Mouse (Mus musculus) forebrain, embryonic 14.5 days (tissue): ENCODE data around the gene Scgb1b19. TPM values are rescaled to one million over a fixed set of nuclear protein-coding genes. Genes with fewer than 3 reads are reported as not detected.
"Not testable (repeated sequence)": the region's sequence is repeated elsewhere in the genome, so short reads cannot be mapped to it uniquely, and the experiment has no call there.

Source experiments
- ATAC-seq: fragments of 200-750 bp; cut with Nextera tagmentation; 2 replicates; pipeline ENCODE4 v1.8.0; 2017; ENCODE audit warnings: mild to moderate bottlenecking, moderate library complexity
- DNase-seq: peaks from one replicate; pipeline ENCODE4 v3.0.0-alpha.2; 2015; ENCODE audit warnings: low spot score
- H3K27ac ChIP-seq: fragments of 300-500 bp; sonication (generic); 2 replicates; pipeline ENCODE4 v1.5.1; 2014; ENCODE audit warnings: low read depth, mild to moderate bottlenecking, control low read depth, low read length, moderate library complexity
- H3K27me3 ChIP-seq: fragments of 300-500 bp; sonication (generic); replicated peaks from 2 replicates; pipeline ENCODE4 v1.6.1; 2014; ENCODE audit warnings: low read length, control low read depth, mixed read lengths; ENCODE audit not compliant: control insufficient read depth, insufficient read depth
- H3K36me3 ChIP-seq: fragments of 300-500 bp; sonication (generic); 2 replicates; pipeline ENCODE4 v1.6.1; 2014; ENCODE audit warnings: low read length, control low read depth; ENCODE audit not compliant: control insufficient read depth, insufficient read depth
- H3K4me1 ChIP-seq: fragments of 300-500 bp; sonication (generic); 2 replicates; pipeline ENCODE4 v1.6.1; 2014; ENCODE audit warnings: antibody characterized with exemption, low read length, control low read depth; ENCODE audit not compliant: control insufficient read depth, insufficient read depth
- H3K4me2 ChIP-seq: fragments of 300-500 bp; sonication (generic); 2 replicates; pipeline ENCODE4 v1.6.1; 2014; ENCODE audit warnings: mild to moderate bottlenecking, control low read depth, low read length
- H3K4me3 ChIP-seq: fragments of 300-500 bp; sonication (generic); 2 replicates; pipeline ENCODE4 v1.5.1; 2014; ENCODE audit warnings: low read depth, low read length, control low read depth
- H3K9ac ChIP-seq: fragments of 300-500 bp; sonication (generic); 2 replicates; pipeline ENCODE4 v1.6.1; 2014; ENCODE audit warnings: mild to moderate bottlenecking, low read length, control low read depth, moderate library complexity
- H3K9me3 ChIP-seq: fragments of 300-500 bp; sonication (generic); replicated peaks from 2 replicates; pipeline ENCODE4 v1.6.1; 2016; ENCODE audit warnings: low read length, control low read depth, mixed read lengths; ENCODE audit not compliant: control insufficient read depth
- WGBS: fragments of 180-500 bp; shearing (Covaris S2); extraction: QIAGEN DNeasy Blood & Tissue Kit; methylation state at CpG from one replicate; pipeline ENCODE4 v1.1.7; 2014; 5-methylcytosine and 5-hydroxymethylcytosine counted together
- polyA plus RNA-seq: library from polyadenylated mRNA; unstranded; fragments of >200 nt; fragmentation: Nextera tagmentation; extraction: Ambion mirVana; gene quantifications from 2 replicates; pipeline ENCODE4 v1.2.1, GENCODE M21; 2014

The Scgb1b19 gene
- polyA plus RNA-seq = not detected in 2 replicates

GRCm38 (mm10) chr7:33286991-33287390 is at the start of gene Scgb1b19:
Scgb1b19 (plus strand) TSS chr7:33287291.
- WGBS = 91% methylated on average over 1 of the region's 3 CpGs
- not testable (repeated sequence) for H3K4me3 ChIP-seq, H3K4me2 ChIP-seq, DNase-seq, H3K27me3 ChIP-seq, H3K9me3 ChIP-seq, H3K27ac ChIP-seq, ATAC-seq, H3K9ac ChIP-seq, H3K4me1 ChIP-seq, H3K36me3 ChIP-seq

GRCm38 (mm10) chr7:33280238-33280637 is 6.9 kb upstream of the Scgb1b19 start, which contains the start of gene Scgb2b19:
Scgb2b19 (minus strand) TSS chr7:33280338.
- H3K4me2 ChIP-seq = not testable (repeated sequence)

More at GRCm38 (mm10) chr7:33280238-33280637, 6.9 kb upstream of the Scgb1b19 start, which contains the start of gene Scgb2b19:
- H3K4me1 ChIP-seq, H3K36me3 ChIP-seq, DNase-seq, ATAC-seq, H3K9ac ChIP-seq, H3K4me3 ChIP-seq, H3K27me3 ChIP-seq, H3K27ac ChIP-seq, H3K9me3 ChIP-seq: not testable (repeated sequence)

Other genes with a start within 250 kb of the Scgb1b19 start
- not detected in 2 replicates for gene Scgb2b17, start 230.7 kb upstream of the Scgb1b19 start, polyA plus RNA-seq
- not detected in 2 replicates for gene Scgb1b17, start 223.8 kb upstream of the Scgb1b19 start, polyA plus RNA-seq
- gene Scgb2b18, start 113.4 kb upstream of the Scgb1b19 start, polyA plus RNA-seq = not detected in 2 replicates
- not detected in 2 replicates for gene Scgb1b18, start 101.7 kb upstream of the Scgb1b19 start, polyA plus RNA-seq
- gene Scgb2b19, start 7.0 kb upstream of the Scgb1b19 start, polyA plus RNA-seq = not detected in 2 replicates
- gene Scgb2b20, start 79.0 kb downstream of the Scgb1b19 start, polyA plus RNA-seq = not detected in 2 replicates
- not detected in 2 replicates for gene Scgb1b20, start 85.9 kb downstream of the Scgb1b19 start, polyA plus RNA-seq
- gene Scgb2b21, start 233.2 kb downstream of the Scgb1b19 start, polyA plus RNA-seq = not detected in 2 replicates